Mouse (Mus musculus) adrenal gland, adult (tissue): ENCODE data around the gene Zfp39.
A peak's percentile ranks its signal among the peaks of the same experiment; 100 is the strongest.

ENCODE experiments used
- DNase-seq, 2 experiments: peaks; one replicate each; pipeline ENCODE4 v3.0.0; 2022 to 2023; ENCODE audit warnings: low spot score in 1 of 2; ENCODE audit not compliant: inconsistent age in 2 of 2

The Zfp39 gene

DNA sequence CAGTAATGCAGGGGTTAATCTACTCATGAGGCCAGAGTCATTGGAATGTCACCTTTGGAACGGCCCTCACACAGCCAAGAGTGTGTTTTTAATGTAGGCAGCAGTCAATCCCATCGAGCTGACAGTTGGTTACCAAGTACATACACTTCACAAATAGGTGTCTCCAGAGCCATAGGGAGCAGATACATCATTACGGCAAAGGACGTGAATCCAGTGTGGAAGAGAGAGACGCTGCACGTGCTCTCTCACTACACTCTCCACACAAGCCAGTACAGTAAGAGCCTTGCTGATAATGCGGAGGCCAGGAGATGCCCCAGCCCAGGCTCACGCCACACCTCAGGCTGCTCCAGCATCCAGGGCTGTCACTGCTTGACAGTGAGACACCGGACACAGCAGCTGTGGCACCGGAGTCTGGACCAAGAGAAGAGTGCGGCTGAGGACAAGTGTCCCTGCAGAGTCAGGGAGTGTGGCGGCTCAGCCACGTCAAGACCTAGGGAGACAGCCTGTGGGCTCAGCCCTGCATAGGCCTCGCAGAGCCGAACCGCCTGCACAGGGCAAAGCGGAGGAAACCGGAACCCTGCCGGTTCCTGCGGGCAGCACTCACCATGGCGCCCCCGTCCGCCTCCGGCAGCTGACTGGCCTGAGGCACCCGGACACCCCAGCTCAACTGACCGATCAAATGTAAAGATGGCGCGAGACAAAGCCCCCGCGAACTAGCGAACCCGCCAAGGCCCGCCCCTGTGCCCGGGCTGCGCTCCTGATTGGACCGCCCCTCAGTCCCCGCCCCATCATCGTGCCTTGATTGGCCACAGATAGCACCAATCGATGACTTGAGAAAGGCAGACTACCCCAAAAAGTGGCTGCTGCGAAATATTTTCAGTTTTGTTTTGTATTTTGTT lies at the start of gene Zfp39:
Gene Zfp39, minus strand, starts transcription at position 715 of the 899 bp plus-strand sequence.
- DNase-seq: peak; percentile 96 to 99

- DNase-seq: no peak
These were observed 49.5 kb upstream of the Zfp39 start for GRCm38 (mm10) chr11:58953351-58954169.

- DNase-seq: no peak
These were observed 47.2 kb upstream of the Zfp39 start for GRCm38 (mm10) chr11:58951210-58951609.

- no peak for DNase-seq
These were observed 45.7 kb upstream of the Zfp39 start for GRCm38 (mm10) chr11:58949480-58950431.

- peak; percentile 65 to 79 for DNase-seq
These were observed 44.8 kb upstream of the Zfp39 start, which contains the start of gene Hist3h2ba for GRCm38 (mm10) chr11:58948542-58949479. Gene Hist3h2ba, plus strand, starts transcription at chr11:58948920.

- DNase-seq: no peak
These were observed 43.9 kb upstream of the Zfp39 start for GRCm38 (mm10) chr11:58947798-58948528.

- no peak for DNase-seq
These were observed 43.3 kb upstream of the Zfp39 start for GRCm38 (mm10) chr11:58947306-58947705.

GRCm38 (mm10) chr11:58944136-58944535 lies 40.1 kb upstream of the Zfp39 start:
- no peak for DNase-seq

DNA sequence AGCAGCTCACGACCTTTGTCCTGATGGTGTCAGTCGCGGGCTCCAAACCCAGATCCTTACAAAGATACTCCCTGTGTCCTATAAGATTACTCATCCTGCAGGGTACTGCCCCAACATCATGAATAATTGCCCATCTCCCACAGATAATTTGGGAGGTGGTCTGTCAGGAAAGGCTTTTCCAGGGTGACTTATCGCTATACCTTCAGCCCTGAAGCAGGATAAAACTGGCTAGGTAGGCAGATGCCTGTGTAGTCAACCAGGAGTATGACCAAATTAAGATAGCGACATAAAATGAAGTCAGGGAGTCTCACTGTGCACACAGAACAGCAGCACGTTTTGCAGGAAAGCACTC lies 35.0 kb upstream of the Zfp39 start:
- DNase-seq: no peak

DNA sequence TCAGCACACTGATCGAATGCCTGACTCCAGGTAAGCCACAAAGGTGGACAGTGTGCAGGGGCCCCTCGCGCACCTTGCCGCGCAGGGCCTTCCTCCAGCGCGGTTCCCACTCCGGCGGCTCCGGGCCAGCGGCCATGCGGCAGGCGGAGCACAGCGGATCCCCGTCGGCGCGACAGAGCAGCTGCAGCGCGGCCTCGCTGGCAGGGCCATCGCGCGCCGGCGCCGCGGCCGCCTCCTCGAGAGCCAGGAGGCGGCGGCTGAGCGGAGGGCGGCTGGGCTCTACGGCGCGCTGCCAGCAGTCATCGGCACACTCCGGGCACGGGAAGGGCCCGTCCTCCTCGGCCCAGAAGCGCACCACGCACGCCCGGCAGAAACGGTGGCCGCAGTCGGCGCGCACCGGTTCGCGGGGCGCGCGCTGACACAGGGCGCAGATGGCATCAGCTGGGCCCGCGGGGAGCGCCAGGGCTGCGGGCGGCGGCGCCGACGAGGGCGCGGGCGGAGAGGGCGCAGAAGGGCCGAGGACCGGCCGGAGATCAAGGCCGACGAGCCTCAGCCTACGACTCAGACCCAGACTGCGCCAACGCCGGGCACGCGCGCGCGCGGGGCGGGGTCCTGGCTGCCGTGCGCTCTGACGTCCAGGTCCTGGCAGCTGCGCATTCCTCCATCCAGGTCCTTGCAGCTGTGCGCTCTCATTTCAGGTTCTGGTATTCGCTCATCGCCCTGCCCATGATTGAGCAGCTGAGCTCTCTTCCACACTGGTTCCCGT lies 34.5 kb upstream of the Zfp39 start, which contains the start of gene Rnf187:
Gene Rnf187, minus strand, starts transcription at position 595 of the 766 bp plus-strand sequence.
- DNase-seq: peak; percentile 95 to 97

DNA sequence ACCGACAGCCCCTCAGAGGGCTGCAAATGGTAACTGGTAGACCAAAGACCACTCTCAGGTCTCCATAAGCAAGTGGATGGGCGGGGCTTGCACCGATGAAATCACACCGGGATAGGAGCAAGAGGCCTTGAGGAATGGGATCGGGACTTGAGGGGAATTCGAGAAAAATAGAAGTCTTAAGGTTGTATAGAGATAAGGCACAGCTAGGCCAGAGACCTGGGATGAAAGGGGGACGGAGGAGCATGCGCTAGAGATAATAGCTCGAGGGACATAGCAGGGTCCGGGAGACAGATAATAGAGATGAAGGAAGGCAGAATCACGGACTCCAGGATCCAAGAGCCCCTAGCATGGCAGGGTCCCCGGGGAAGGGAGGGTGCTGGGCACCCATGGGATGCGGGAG lies 33.9 kb upstream of the Zfp39 start:
- no peak for DNase-seq

- DNase-seq: no peak
These were observed 27.6 kb upstream of the Zfp39 start for GRCm38 (mm10) chr11:58931576-58931975.

GRCm38 (mm10) chr11:58930254-58930653 lies 26.2 kb upstream of the Zfp39 start:
- DNase-seq: no peak

GRCm38 (mm10) chr11:58929641-58930040 lies 25.6 kb upstream of the Zfp39 start:
- no peak for DNase-seq

GRCm38 (mm10) chr11:58929055-58929454 lies 25.0 kb upstream of the Zfp39 start:
- no peak for DNase-seq

- DNase-seq: peak; percentile 53 to 82
These were observed 24.0 kb upstream of the Zfp39 start for GRCm38 (mm10) chr11:58927790-58928651.

GRCm38 (mm10) chr11:58927053-58927452 lies 23.0 kb upstream of the Zfp39 start:
- DNase-seq: no peak
